Mouse (Mus musculus) embryonic facial prominence, embryonic 11.5 days (tissue): ENCODE measurements around the gene Snx22. TPM values are rescaled to one million over a fixed set of nuclear protein-coding genes. Genes with fewer than 3 reads are reported as not detected.

Source experiments
- ATAC-seq: fragments of 200-750 bp; cut with Nextera tagmentation; replicated peaks from 2 replicates; pipeline ENCODE4 v1.8.0; 2017; ENCODE audit warnings: low read depth; ENCODE audit not compliant: insufficient number of reproducible peaks, low FRiP score, low TSS enrichment
- DNase-seq: peaks from one replicate; pipeline ENCODE4 v3.0.0-alpha.2; 2015; ENCODE audit warnings: low spot score
- H3K27ac ChIP-seq: fragments of 300-500 bp; sonication (generic); replicated peaks from 2 replicates; pipeline ENCODE4 v1.5.1; 2014; ENCODE audit warnings: mild to moderate bottlenecking, low read depth, low read length, control low read depth
- H3K27me3 ChIP-seq: fragments of 300-500 bp; sonication (generic); 2 replicates; pipeline ENCODE4 v1.6.1; 2014; ENCODE audit warnings: mild to moderate bottlenecking, low read length, moderate library complexity, mixed read lengths; ENCODE audit not compliant: control insufficient read depth, insufficient read depth
- H3K36me3 ChIP-seq: fragments of 300-500 bp; sonication (generic); replicated peaks from 2 replicates; pipeline ENCODE4 v1.6.1; 2014; ENCODE audit warnings: low read depth, mild to moderate bottlenecking, low read length, moderate library complexity, mixed read lengths; ENCODE audit not compliant: control insufficient read depth, insufficient read depth
- H3K4me1 ChIP-seq: fragments of 300-500 bp; sonication (generic); 2 replicates; pipeline ENCODE4 v1.6.1; 2014; ENCODE audit warnings: low read length, mixed read lengths; ENCODE audit not compliant: control insufficient read depth, insufficient read depth
- H3K4me2 ChIP-seq: fragments of 300-500 bp; sonication (generic); 2 replicates; pipeline ENCODE4 v1.6.1; 2014; ENCODE audit warnings: low read depth, mild to moderate bottlenecking, control low read depth, low read length, moderate library complexity
- H3K4me3 ChIP-seq: fragments of 300-500 bp; sonication (generic); 2 replicates; pipeline ENCODE4 v1.5.1; 2014; ENCODE audit warnings: low read depth, low read length, control low read depth
- H3K9ac ChIP-seq: fragments of 300-500 bp; sonication (generic); replicated peaks from 2 replicates; pipeline ENCODE4 v1.6.1; 2014; ENCODE audit warnings: mild to moderate bottlenecking, control low read depth, low read length
- H3K9me3 ChIP-seq: fragments of 300-500 bp; sonication (generic); replicated peaks from 2 replicates; pipeline ENCODE4 v1.6.1; 2016; ENCODE audit warnings: mild to moderate bottlenecking, low read length, inconsistent platforms, mixed read lengths; ENCODE audit not compliant: control insufficient read depth
- WGBS: fragments of 180-500 bp; shearing (Covaris S2); extraction: QIAGEN DNeasy Blood & Tissue Kit; methylation state at CpG from one replicate; pipeline ENCODE4 v1.1.7; 2014; 5-methylcytosine and 5-hydroxymethylcytosine counted together
- polyA plus RNA-seq: library from polyadenylated mRNA; unstranded; fragments of >200 nt; fragmentation: Nextera tagmentation; extraction: Ambion mirVana; gene quantifications from 2 replicates; pipeline ENCODE4 v1.2.1, GENCODE M21; 2014

Snx22 gene
- polyA plus RNA-seq, 1 experiment from 2014 or later, result 4.7 TPM

- Histone ChIP-seq H3K4me3 (no peak overlapping the region), H3K4me2 (no peak overlapping the region), H3K4me1 (no peaks in the 10 kb centered on the region), H3K27me3 (no peaks in the 10 kb centered on the region), H3K27ac (no peak overlapping the region), H3K9me3 (no peaks in the 10 kb centered on the region), H3K9ac (no peak overlapping the region), H3K36me3 (no peaks in the 10 kb centered on the region)
- no peak for DNase-seq
- ATAC-seq, result no peak
- WGBS, result 34% methylated on average over 1 of the region's 1 CpGs
Measured at GRCm38 (mm10) chr9:66053620-66054019, 15.9 kb downstream of the Snx22 start.

GRCm38 (mm10) chr9:66052731-66053130 lies 16.8 kb downstream of the Snx22 start:
- Histone ChIP-seq H3K4me2 (no peak overlapping the region), H3K27ac (no peak overlapping the region), H3K27me3 (no peaks in the 10 kb centered on the region), H3K36me3 (no peaks in the 10 kb centered on the region), H3K4me1 (no peaks in the 10 kb centered on the region), H3K4me3 (no peak overlapping the region), H3K9me3 (no peaks in the 10 kb centered on the region), H3K9ac (no peak overlapping the region)
- WGBS, result 90% methylated on average over 1 of the region's 1 CpGs
- DNase-seq (no peak), ATAC-seq (no peak)

- WGBS, result 75% methylated on average over 4 of the region's 4 CpGs
- DNase-seq, result no peak
- no peak overlapping the region for H3K27ac ChIP-seq
Measured at GRCm38 (mm10) chr9:66051493-66051892, 18.0 kb downstream of the Snx22 start.

GRCm38 (mm10) chr9:66049931-66050601 lies 19.5 kb downstream of the Snx22 start:
- no peaks in the 10 kb centered on the region for H3K27me3 ChIP-seq
- H3K4me2 ChIP-seq, result no peak overlapping the region
- H3K4me1 ChIP-seq, result no peaks in the 10 kb centered on the region
- no peak overlapping the region for H3K27ac ChIP-seq
- no peak overlapping the region for H3K4me3 ChIP-seq
- H3K9ac ChIP-seq, result no peak overlapping the region
- 67% methylated on average over 6 of the region's 6 CpGs for WGBS
- ATAC-seq (no peak), DNase-seq (no peak)
- H3K36me3 ChIP-seq, result no peaks in the 10 kb centered on the region
- H3K9me3 ChIP-seq, result no peaks in the 10 kb centered on the region

More at GRCm38 (mm10) chr9:66051493-66051892, 18.0 kb downstream of the Snx22 start:
- no peak for ATAC-seq
- Histone ChIP-seq H3K36me3 (no peaks in the 10 kb centered on the region), H3K9ac (no peak overlapping the region), H3K4me1 (no peaks in the 10 kb centered on the region), H3K27me3 (no peaks in the 10 kb centered on the region), H3K9me3 (no peaks in the 10 kb centered on the region), H3K4me3 (no peak overlapping the region), H3K4me2 (no peak overlapping the region)

GRCm38 (mm10) chr9:66043241-66043640 lies 26.3 kb downstream of the Snx22 start:
- no peak for DNase-seq
- Histone ChIP-seq H3K9me3 (no peaks in the 10 kb centered on the region), H3K4me3 (no peak overlapping the region), H3K4me1 (no peaks in the 10 kb centered on the region), H3K9ac (no peak overlapping the region), H3K27me3 (no peaks in the 10 kb centered on the region), H3K4me2 (no peak overlapping the region), H3K27ac (no peak overlapping the region), H3K36me3 (no peaks in the 10 kb centered on the region)
- ATAC-seq, result no peak
- 92% methylated on average over 3 of the region's 3 CpGs for WGBS

GRCm38 (mm10) chr9:66042331-66042730 lies 27.2 kb downstream of the Snx22 start:
- WGBS, result 76% methylated on average over 4 of the region's 4 CpGs
- Histone ChIP-seq H3K36me3 (no peaks in the 10 kb centered on the region), H3K4me3 (no peak overlapping the region), H3K9ac (no peak overlapping the region), H3K9me3 (no peaks in the 10 kb centered on the region), H3K4me2 (no peak overlapping the region), H3K27me3 (no peaks in the 10 kb centered on the region), H3K27ac (no peak overlapping the region), H3K4me1 (no peaks in the 10 kb centered on the region)
- no peak for ATAC-seq
- DNase-seq, result no peak

- WGBS, result 88% methylated on average over 3 of the region's 3 CpGs
- Histone ChIP-seq H3K4me2 (no peak overlapping the region), H3K4me3 (no peak overlapping the region), H3K27me3 (no peaks in the 10 kb centered on the region), H3K9ac (no peak overlapping the region), H3K27ac (no peak overlapping the region), H3K9me3 (no peaks in the 10 kb centered on the region), H3K4me1 (no peaks in the 10 kb centered on the region), H3K36me3 (no peaks in the 10 kb centered on the region)
- ATAC-seq, result no peak
- DNase-seq, result no peak
Measured at GRCm38 (mm10) chr9:66040801-66041200, 28.7 kb downstream of the Snx22 start.

GRCm38 (mm10) chr9:66039290-66039689 lies 30.2 kb downstream of the Snx22 start:
- DNase-seq (no peak), ATAC-seq (no peak)
- WGBS, result 83% methylated on average over 4 of the region's 4 CpGs

More at GRCm38 (mm10) chr9:66039290-66039689, 30.2 kb downstream of the Snx22 start:
- no peak overlapping the region for H3K9ac ChIP-seq
- no peaks in the 10 kb centered on the region for H3K36me3 ChIP-seq
- H3K4me1 ChIP-seq, result no peaks in the 10 kb centered on the region
- H3K27me3 ChIP-seq, result no peaks in the 10 kb centered on the region
- H3K4me3 ChIP-seq, result no peak overlapping the region
- no peak overlapping the region for H3K4me2 ChIP-seq
- no peaks in the 10 kb centered on the region for H3K9me3 ChIP-seq
- no peak overlapping the region for H3K27ac ChIP-seq
